In the genomic region with DNA sequence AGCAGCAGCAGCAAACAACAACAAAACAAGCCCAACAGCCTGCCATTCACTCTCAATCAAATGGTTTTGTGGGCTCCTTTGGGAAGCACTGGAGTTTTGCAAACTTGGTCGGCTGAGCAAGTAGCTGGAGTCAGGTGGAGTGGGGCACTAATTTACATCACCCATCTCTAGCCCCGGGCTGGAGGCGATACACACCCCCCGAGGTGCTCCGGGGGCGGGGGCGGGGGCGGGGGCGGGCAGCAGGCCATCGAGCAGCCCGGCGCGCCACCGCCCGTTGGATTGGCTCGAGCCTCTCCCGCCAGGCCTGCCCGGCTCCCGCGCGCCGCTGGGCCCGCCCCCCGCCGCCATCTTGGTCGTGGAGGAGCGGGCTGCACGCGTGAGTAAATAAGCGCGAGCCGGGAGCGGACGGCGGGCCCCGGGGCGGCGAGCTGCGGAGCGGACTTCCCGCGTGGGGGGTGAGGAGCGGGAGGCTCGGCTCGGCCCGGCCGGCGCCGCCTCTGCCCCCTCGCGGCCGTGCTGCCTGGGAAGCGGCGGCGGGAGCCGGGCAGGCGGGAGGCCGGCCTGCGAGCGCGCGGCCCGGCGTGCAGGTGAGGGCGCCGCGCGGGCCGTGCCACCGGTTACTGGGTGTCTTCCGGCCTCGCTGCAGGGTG, we compare ENCODE assay signal across 8 mouse cellular contexts. TPM values are rescaled to one million over a fixed set of nuclear protein-coding genes. Genes with fewer than 3 reads are reported as not detected.
DNase-seq lines count a peak whose midpoint lies in the region; ATAC-seq and TF ChIP-seq lines count a peak whose summit lies in the region.

A gene (plus strand): TSS at position 342 of the 650 bp plus-strand sequence.

- H3K4me3 ChIP-seq in E14TG2a.4 (replicated peaks; ENCODE audit: low read length): peak within 1 kb of the TSS; percentile 96
- H3K4me3 ChIP-seq in forebrain, embryonic 13.5 days: peak within 1 kb of the TSS; percentile 99
- peak within 1 kb of the TSS; percentile 96 for H3K4me3 ChIP-seq in liver, embryonic 16.5 days (ENCODE audit: low read depth, low read length)
- peak within 1 kb of the TSS; percentile 96 for H3K4me3 ChIP-seq in neural tube, embryonic 12.5 days
- peak within 1 kb of the TSS; percentile 99 for H3K4me3 ChIP-seq in stomach, postnatal 0 days (ENCODE audit: low read depth, low read length)

- peak; percentile 83 for ATAC-seq in cerebellum, adult (ENCODE audit: insufficient number of reproducible peaks, low FRiP score, low TSS enrichment)
- ATAC-seq in forebrain, embryonic 13.5 days: peak; percentile 97
- ATAC-seq in liver, embryonic 16.5 days (ENCODE audit: low read depth): peak; percentile 95
- peak; percentile 97 for ATAC-seq in neural tube, embryonic 12.5 days (ENCODE audit: low FRiP score, low read depth)
- peak; percentile 96 for ATAC-seq in stomach, postnatal 0 days (ENCODE audit: low FRiP score, low TSS enrichment)

- intact Hi-C loops in heart, postnatal 10 days (cut with DNase I): loop anchor here (2.0 to 5.0 kb wide), 2 partner anchors 100 to 140 kb away; a partner anchor contains a TSS

- peaks cover 39% of the 10 kb centered on the region for H3K36me3 ChIP-seq in E14TG2a.4 (ENCODE audit: insufficient read depth, low read length)
- peaks cover 24% of the 10 kb centered on the region for H3K36me3 ChIP-seq in forebrain, embryonic 13.5 days (ENCODE audit: poor library complexity, severe bottlenecking)
- peaks cover 13% of the 10 kb centered on the region for H3K36me3 ChIP-seq in liver, embryonic 16.5 days (ENCODE audit: control insufficient read depth, insufficient read depth)
- H3K36me3 ChIP-seq in neural tube, embryonic 12.5 days: peaks cover 14% of the 10 kb centered on the region
- H3K36me3 ChIP-seq in stomach, postnatal 0 days (ENCODE audit: control insufficient read depth, insufficient read depth, low read length): no peaks in the 10 kb centered on the region

- DNase-seq in heart, postnatal 10 days: peak; percentile 88 to 90
- DNase-seq in large intestine, adult 2 months (ENCODE audit: low read depth, low spot score): peak; percentile 36
- DNase-seq in stomach, postnatal 0 days (ENCODE audit: low spot score): peak; percentile 94

- H3K27me3 ChIP-seq in E14TG2a.4 (ENCODE audit: insufficient read depth, low read length): no peaks in the 10 kb centered on the region; the same call in 1 of the 2 replicates
- H3K27me3 ChIP-seq in forebrain, embryonic 13.5 days: no peaks in the 10 kb centered on the region
- no peaks in the 10 kb centered on the region for H3K27me3 ChIP-seq in liver, embryonic 16.5 days (ENCODE audit: control insufficient read depth, insufficient read depth, low read depth, low read length)
- H3K27me3 ChIP-seq in neural tube, embryonic 12.5 days (replicated peaks): no peaks in the 10 kb centered on the region
- no peaks in the 10 kb centered on the region for H3K27me3 ChIP-seq in stomach, postnatal 0 days (ENCODE audit: control insufficient read depth, insufficient read depth, low read length)

- under 1% methylated on average over 60 of the region's 72 CpGs for WGBS in forebrain, embryonic 13.5 days
- WGBS in large intestine, adult 2 months: under 1% methylated on average over 67 of the region's 72 CpGs
- under 1% methylated on average over 56 of the region's 72 CpGs for WGBS in liver, embryonic 16.5 days (ENCODE audit: insufficient replicate concordance)
- 1% methylated on average over 54 of the region's 72 CpGs for WGBS in neural tube, embryonic 12.5 days
- under 1% methylated on average over 50 of the region's 72 CpGs for WGBS in stomach, postnatal 0 days

- TF ChIP-seq EP300 in stomach, postnatal 0 days (optimal IDR thresholded peaks at IDR 0.05): no peak

- H3K27ac ChIP-seq in forebrain, embryonic 13.5 days: peak within 1 kb of the TSS; percentile 79
- peak within 1 kb of the TSS; percentile 84 for H3K27ac ChIP-seq in liver, embryonic 16.5 days (ENCODE audit: low read length)
- H3K27ac ChIP-seq in neural tube, embryonic 12.5 days: peak within 1 kb of the TSS; percentile 57; the same call in 1 of the 2 replicates
- peak within 1 kb of the TSS; percentile 91 for H3K27ac ChIP-seq in stomach, postnatal 0 days (replicated peaks)

- no peak for TF ChIP-seq CTCF in E14TG2a.4 (conservative IDR thresholded peaks at IDR 0.05; ENCODE audit: low read length)
- TF ChIP-seq CTCF in stomach, postnatal 0 days (IDR thresholded peaks at IDR 0.05; ENCODE audit: low read depth): 0 out of 2 replicates have a peak, but pooled peaks have one; percentile 18

- H3K9me3 ChIP-seq in E14TG2a.4 (ENCODE audit: low read length): no peaks in the 10 kb centered on the region
- H3K9me3 ChIP-seq in forebrain, embryonic 13.5 days (replicated peaks): no peaks in the 10 kb centered on the region
- H3K9me3 ChIP-seq in liver, embryonic 16.5 days (replicated peaks; ENCODE audit: control insufficient read depth, low read length): no peaks in the 10 kb centered on the region
- H3K9me3 ChIP-seq in neural tube, embryonic 12.5 days: no peaks in the 10 kb centered on the region
- no peaks in the 10 kb centered on the region for H3K9me3 ChIP-seq in stomach, postnatal 0 days (ENCODE audit: control insufficient read depth, low read length)

- peaks cover 63% of the 10 kb centered on the region for H3K4me1 ChIP-seq in E14TG2a.4 (replicated peaks; ENCODE audit: low read depth, low read length)
- peaks cover 19% of the 10 kb centered on the region for H3K4me1 ChIP-seq in forebrain, embryonic 13.5 days
- peaks cover 14% of the 10 kb centered on the region for H3K4me1 ChIP-seq in liver, embryonic 16.5 days (ENCODE audit: control insufficient read depth, low read depth, low read length)
- H3K4me1 ChIP-seq in neural tube, embryonic 12.5 days: peaks cover 11% of the 10 kb centered on the region
- no peaks in the 10 kb centered on the region for H3K4me1 ChIP-seq in stomach, postnatal 0 days (replicated peaks; ENCODE audit: control insufficient read depth, insufficient read depth)

- H3K9ac ChIP-seq in forebrain, embryonic 13.5 days: peak within 1 kb of the TSS; percentile 94
- H3K9ac ChIP-seq in liver, embryonic 16.5 days (ENCODE audit: low read depth, low read length): peak within 1 kb of the TSS; percentile 96
- H3K9ac ChIP-seq in neural tube, embryonic 12.5 days: peak within 1 kb of the TSS; percentile 85
- H3K9ac ChIP-seq in stomach, postnatal 0 days (ENCODE audit: low read length): peak within 1 kb of the TSS; percentile 95

- H3K4me2 ChIP-seq in forebrain, embryonic 13.5 days: peak within 1 kb of the TSS; percentile 70
- H3K4me2 ChIP-seq in liver, embryonic 16.5 days (ENCODE audit: low read depth, low read length): peak within 1 kb of the TSS; percentile 75
- peak within 1 kb of the TSS; percentile 73 for H3K4me2 ChIP-seq in neural tube, embryonic 12.5 days (replicated peaks)
- H3K4me2 ChIP-seq in stomach, postnatal 0 days (replicated peaks; ENCODE audit: low read depth): peak within 1 kb of the TSS; percentile 73

RNA-seq across cellular contexts. Expression of the gene that starts here (rescaled TPM):
- polyA plus RNA-seq in forebrain, embryonic 13.5 days (2015; fragmentation: Nextera tagmentation; extraction: Ambion mirVana): 27.0 and 33.3 TPM in 2 replicates
- total RNA-seq in heart, postnatal 10 days (2021): 10 to 100 TPM; 24.4 to 32.7 TPM
- polyA plus RNA-seq in large intestine, adult 2 months (2012; rRNA removed): 1.2 and 1.8 TPM in 2 replicates
- 6.8 and 8.0 TPM in 2 replicates for polyA plus RNA-seq in liver, embryonic 16.5 days (2015; fragmentation: Nextera tagmentation; extraction: Ambion mirVana)
- 39.2 and 41.3 TPM in 2 replicates for polyA plus RNA-seq in neural tube, embryonic 12.5 days (2016; fragmentation: Nextera tagmentation; extraction: Ambion mirVana)
- polyA plus RNA-seq in stomach, postnatal 0 days (2015; fragmentation: Nextera tagmentation; extraction: Ambion mirVana): 8.9 and 10.8 TPM in 2 replicates

Comparison
In these comparisons a context has a peak if more than half of its experiments do, and no peak if none do; other contexts are left out.
1. Peak in every context shown above with its lines: DNase-seq, ATAC-seq, H3K4me3 ChIP-seq and H3K27ac ChIP-seq.
2. DNase-seq: peak in every context shown above with its lines; median percentile 94 in stomach, postnatal 0 days; 89 in heart, postnatal 10 days; 36 in large intestine, adult 2 months.